Mouse (Mus musculus) CH12.LX (cell line): ENCODE results near the gene Csk. TPM values are rescaled to one million over a fixed set of nuclear protein-coding genes. Genes with fewer than 3 reads are reported as not detected.

Source experiments
- DNase-seq: peaks from one replicate; pipeline ENCODE4 v3.0.0-alpha.2; 2013; ENCODE audit errors: extremely low read depth
- H3K27ac ChIP-seq: 2 replicates; pipeline ENCODE4 v1.5.1; 2012; ENCODE audit warnings: low read depth, mild to moderate bottlenecking, control low read depth, moderate library complexity; ENCODE audit not compliant: insufficient read depth
- H3K27me3 ChIP-seq: replicated peaks from 2 replicates; pipeline ENCODE3; 2012; ENCODE audit warnings: inconsistent platforms
- H3K36me3 ChIP-seq, 2 experiments: replicated peaks in 1 of 2; 2 replicates each; pipeline versions ENCODE3 to v1.6.1; 2012; ENCODE audit warnings: inconsistent platforms in 1 of 2, low read length in 1 of 2, mild to moderate bottlenecking in 1 of 2, mixed read lengths in 1 of 2, moderate library complexity in 1 of 2; ENCODE audit not compliant: control insufficient read depth in 1 of 2, insufficient read depth in 1 of 2
- H3K4me1 ChIP-seq, 2 experiments: 2 replicates each; pipeline ENCODE4 v1.6.1; 2012; ENCODE audit warnings: inconsistent platforms in 1 of 2, moderate library complexity in 1 of 2; ENCODE audit not compliant: insufficient read depth in 2 of 2, control insufficient read depth in 1 of 2
- H3K4me2 ChIP-seq: 2 replicates; pipeline ENCODE4 v1.6.1; 2012; ENCODE audit warnings: low read depth, mild to moderate bottlenecking, control low read depth; ENCODE audit not compliant: poor library complexity, insufficient read depth, severe bottlenecking
- H3K4me3 ChIP-seq, 3 experiments: fragments of 150-350 bp in 1 of 3; sonication (generic) in 1 of 3; replicated peaks in 1 of 3; 2 replicates each; pipeline versions ENCODE3 to v1.5.1; 2011 to 2012; ENCODE audit warnings: low read depth in 2 of 3, low read length in 2 of 3, mild to moderate bottlenecking in 2 of 3, moderate library complexity in 2 of 3, control low read depth in 1 of 3, improper control_type of control experiment in 1 of 3, inconsistent platforms in 1 of 3, mixed read lengths in 1 of 3; ENCODE audit not compliant: poor library complexity in 1 of 3
- H3K79me2 ChIP-seq: replicated peaks from 2 replicates; pipeline ENCODE4 v1.6.1; 2012; ENCODE audit warnings: mild to moderate bottlenecking, moderate library complexity; ENCODE audit not compliant: control insufficient read depth, poor library complexity, insufficient read depth, severe bottlenecking; ENCODE audit errors: extremely low read depth
- H3K9ac ChIP-seq: 2 replicates; pipeline ENCODE4 v1.6.1; 2012; ENCODE audit warnings: low read depth, mild to moderate bottlenecking, control low read depth, moderate library complexity; ENCODE audit not compliant: insufficient read depth
- H3K9me3 ChIP-seq: replicated peaks from 2 replicates; pipeline ENCODE3; 2012; ENCODE audit warnings: low read length, inconsistent platforms, mixed read lengths
- CHD1 ChIP-seq: IDR thresholded peaks from 2 replicates; pipeline ENCODE4 v1.6.1; 2012; ENCODE audit warnings: low read depth, low read length, improper control_type of control experiment, inconsistent platforms
- E2F4 ChIP-seq: IDR thresholded peaks from 2 replicates; pipeline ENCODE4 v1.6.1; 2011; ENCODE audit warnings: low read depth, low read length, improper control_type of control experiment; ENCODE audit not compliant: insufficient replicate concordance
- ELF1 ChIP-seq: IDR thresholded peaks from 2 replicates; pipeline ENCODE4 v1.6.1; 2014; ENCODE audit warnings: low read depth, mild to moderate bottlenecking, inconsistent platforms, low read length, improper control_type of control experiment
- EP300 ChIP-seq: IDR thresholded peaks from 2 replicates; pipeline ENCODE4 v1.6.1; 2011; ENCODE audit warnings: low read length, improper control_type of control experiment
- ETS1 ChIP-seq: conservative IDR thresholded peaks from 2 replicates; pipeline ENCODE4 v1.6.1; 2012; ENCODE audit warnings: low read depth, mild to moderate bottlenecking, inconsistent platforms, low read length, improper control_type of control experiment, moderate library complexity
- GABPA ChIP-seq: IDR thresholded peaks from 2 replicates; pipeline ENCODE4 v1.6.1; 2012; ENCODE audit warnings: low read depth, low read length, improper control_type of control experiment, inconsistent platforms; ENCODE audit not compliant: insufficient replicate concordance
- MAX ChIP-seq: IDR thresholded peaks from 2 replicates; pipeline ENCODE4 v1.6.1; 2011; ENCODE audit warnings: low read length, improper control_type of control experiment
- NELFE ChIP-seq: IDR thresholded peaks from 2 replicates; pipeline ENCODE4 v1.6.1; 2011; ENCODE audit warnings: low read depth, low read length, improper control_type of control experiment
- NRF1 ChIP-seq: IDR thresholded peaks from 2 replicates; pipeline ENCODE4 v1.6.1; 2014; ENCODE audit warnings: low read depth, mild to moderate bottlenecking, inconsistent platforms, low read length, improper control_type of control experiment, moderate library complexity
- PAX5 ChIP-seq: IDR thresholded peaks from 2 replicates; pipeline ENCODE4 v1.6.1; 2012; ENCODE audit warnings: low read length, inconsistent platforms, mixed read lengths
- POLR2A ChIP-seq: IDR thresholded peaks from 2 replicates; pipeline ENCODE4 v1.6.1; 2011; ENCODE audit warnings: low read depth, mild to moderate bottlenecking, improper control_type of control experiment, low read length
- RAD21 ChIP-seq: IDR thresholded peaks from 2 replicates; pipeline ENCODE4 v1.6.1; 2011; ENCODE audit warnings: low read depth, mild to moderate bottlenecking, low read length, improper control_type of control experiment, moderate library complexity
- RCOR1 ChIP-seq: conservative IDR thresholded peaks from 2 replicates; pipeline ENCODE4 v1.6.1; 2012; ENCODE audit warnings: low read depth, mild to moderate bottlenecking, inconsistent platforms, low read length, improper control_type of control experiment
- TBP ChIP-seq: conservative IDR thresholded peaks from 2 replicates; pipeline ENCODE4 v1.6.1; 2011; ENCODE audit warnings: low read depth, low read length, improper control_type of control experiment
- USF2 ChIP-seq: conservative IDR thresholded peaks from 2 replicates; pipeline ENCODE4 v1.6.1; 2011; ENCODE audit warnings: low read depth, low read length, improper control_type of control experiment
- ZC3H11A ChIP-seq: IDR thresholded peaks from 2 replicates; pipeline ENCODE4 v1.6.1; 2012; ENCODE audit warnings: low read depth, mild to moderate bottlenecking, inconsistent platforms, low read length, improper control_type of control experiment
- ZKSCAN1 ChIP-seq: IDR thresholded peaks from 2 replicates; pipeline ENCODE4 v1.6.1; 2012; ENCODE audit warnings: low read depth, inconsistent platforms, low read length, improper control_type of control experiment, borderline replicate concordance
- ZNF384 ChIP-seq: IDR thresholded peaks from 2 replicates; pipeline ENCODE4 v1.6.1; 2012; ENCODE audit warnings: low read depth, low read length, improper control_type of control experiment, inconsistent platforms
- dilution Hi-C: fragments of 300-500 bp; cut with MboI; formaldehyde crosslinking; loops from 2 replicates; pipeline ENCODE4 v1.14.3; 2020; ENCODE audit warnings: low sequenced_read_pairs; ENCODE audit not compliant: extremely low pct_unique_long_range_greater_than_20kb, extremely low pct_ligation_motif_present
- in situ Hi-C: fragments of 300-500 bp; cut with MboI; formaldehyde crosslinking; loops from 3 replicates; pipeline ENCODE4 v1.14.3; 2019; ENCODE audit warnings: low sequenced_read_pairs, low pct_ligation_motif_present, low pct_unique_long_range_greater_than_20kb, mixed read lengths
- polyA plus RNA-seq: library from polyadenylated mRNA; unstranded; fragments of >175 nt; gene quantifications from 2 replicates; pipeline ENCODE4 v1.2.1, GENCODE M21; 2012; ENCODE audit warnings: low read depth; ENCODE audit not compliant: insufficient read length
- total RNA-seq, 2 experiments: library from RNA; depleted of rRNA; stranded (reverse); fragments of 300-350 nt in 1 of 2; fragments of >200 nt in 1 of 2; gene quantifications; 2 replicates each; pipeline ENCODE4 v1.2.3; 2012 to 2014

Gene Csk
- total and polyA plus RNA-seq, 3 experiments: 111 to 153 (median 111) TPM

- Histone ChIP-seq H3K27me3 (peaks cover 39% of the 10 kb centered on the region), H3K4me1 (no peaks in the 10 kb centered on the region; a peak in 1 of 4 replicates), H3K9ac (no peak overlapping the region), H3K9me3 (peaks cover 3% of the 10 kb centered on the region), H3K4me2 (no peak overlapping the region), H3K4me3 (no peak overlapping the region), H3K79me2 (no peaks in the 10 kb centered on the region), H3K27ac (no peak overlapping the region), H3K36me3 (no peaks in the 10 kb centered on the region)
- dilution Hi-C loops (no loop called here), in situ Hi-C loops (loop anchor here (5.0 kb wide), 1 partner anchor 84 kb away; no protein-coding TSS in a partner anchor)
- no peak for DNase-seq
- TF ChIP-seq ELF1: no peak
- TF ChIP-seq POLR2A: no peak
These were observed 14.8 kb upstream of the Csk start for GRCm38 (mm10) chr9:57668277-57668676.

DNA sequence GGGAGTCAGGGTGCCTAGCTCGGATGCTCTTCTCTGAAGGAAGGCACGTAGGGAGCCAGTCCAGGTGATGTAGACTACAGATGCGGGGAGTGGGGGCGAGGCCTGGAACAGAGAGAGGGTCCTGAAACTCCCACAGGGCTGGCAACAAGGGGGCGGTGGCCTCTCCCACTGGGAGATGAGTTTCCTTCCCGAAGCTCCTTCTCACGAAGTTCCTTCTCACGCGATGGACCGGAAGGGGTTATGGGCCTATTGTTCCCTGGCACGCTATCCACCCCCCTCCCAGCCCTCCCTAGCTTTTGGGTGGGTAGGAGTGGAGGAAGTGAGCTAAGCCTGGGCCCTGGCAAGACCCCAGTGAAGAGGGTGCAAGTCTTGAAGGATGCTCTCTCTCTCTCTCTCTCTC, 14.4 kb upstream of the Csk start:
- Histone ChIP-seq H3K4me3 (no peak overlapping the region), H3K9me3 (peaks cover 3% of the 10 kb centered on the region), H3K27ac (no peak overlapping the region), H3K36me3 (no peaks in the 10 kb centered on the region), H3K27me3 (peaks cover 39% of the 10 kb centered on the region), H3K4me1 (no peaks in the 10 kb centered on the region; a peak in 1 of 4 replicates), H3K79me2 (no peaks in the 10 kb centered on the region), H3K4me2 (no peak overlapping the region), H3K9ac (no peak overlapping the region)
- DNase-seq: no peak
- in situ Hi-C loops: loop anchor here (5.0 kb wide), 1 partner anchor 84 kb away; no protein-coding TSS in a partner anchor
- no peak for TF ChIP-seq NELFE
- no peak for TF ChIP-seq NRF1
- dilution Hi-C loops: no loop called here

DNA sequence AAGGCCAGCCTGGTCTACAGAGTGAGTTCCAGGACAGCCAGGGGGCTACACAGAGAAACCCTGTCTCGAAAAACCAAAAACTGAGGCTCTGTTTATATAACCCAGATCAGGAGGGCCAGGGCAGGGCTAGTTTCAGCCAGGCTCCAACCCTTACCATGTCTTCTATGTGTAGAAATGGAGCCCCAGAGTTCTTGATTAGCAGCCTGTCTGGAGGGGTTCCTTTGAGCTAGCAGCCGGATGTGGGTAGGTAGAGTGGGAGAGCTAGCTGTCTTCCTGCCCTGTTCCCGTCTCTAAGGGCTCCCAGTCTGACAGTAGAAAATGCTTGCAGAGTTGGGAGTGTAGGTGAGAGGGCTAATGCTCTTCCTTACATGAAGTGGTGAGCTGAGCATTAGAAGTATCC, 13.7 kb upstream of the Csk start:
- H3K4me2 ChIP-seq: no peak overlapping the region
- dilution Hi-C loops (no loop called here), in situ Hi-C loops (loop anchor here (5.0 kb wide), 1 partner anchor 85 kb away; no protein-coding TSS in a partner anchor)
- H3K4me1 ChIP-seq: no peaks in the 10 kb centered on the region; a peak in 1 of 4 replicates
- H3K27me3 ChIP-seq: peaks cover 38% of the 10 kb centered on the region
- H3K79me2 ChIP-seq: no peaks in the 10 kb centered on the region
- H3K9ac ChIP-seq: no peak overlapping the region
- TF ChIP-seq CHD1 (no peak), RCOR1 (no peak), E2F4 (no peak), RAD21 (no peak), TBP (no peak), MAX (no peak), PAX5 (no peak), USF2 (no peak), ZKSCAN1 (no peak), GABPA (no peak), ZNF384 (no peak), ETS1 (no peak), EP300 (no peak), ZC3H11A (no peak)
- no peak for DNase-seq
- no peak overlapping the region for H3K27ac ChIP-seq
- no peak overlapping the region for H3K4me3 ChIP-seq
- H3K9me3 ChIP-seq: peaks cover 3% of the 10 kb centered on the region
- no peaks in the 10 kb centered on the region for H3K36me3 ChIP-seq
